Mouse (Mus musculus) urinary bladder, adult 18-20 months (tissue): ENCODE measurements around the gene Pla2g2c.

Experiments
- DNase-seq, 2 experiments: peaks; one replicate each; pipeline ENCODE4 v3.0.0; 2022; ENCODE audit warnings: low spot score in 2 of 2, mixed read lengths in 2 of 2

Pla2g2c gene

GRCm38 (mm10) chr4:138709246-138709645 lies 15.3 kb upstream of the Pla2g2c start:
- no peak for DNase-seq

DNA sequence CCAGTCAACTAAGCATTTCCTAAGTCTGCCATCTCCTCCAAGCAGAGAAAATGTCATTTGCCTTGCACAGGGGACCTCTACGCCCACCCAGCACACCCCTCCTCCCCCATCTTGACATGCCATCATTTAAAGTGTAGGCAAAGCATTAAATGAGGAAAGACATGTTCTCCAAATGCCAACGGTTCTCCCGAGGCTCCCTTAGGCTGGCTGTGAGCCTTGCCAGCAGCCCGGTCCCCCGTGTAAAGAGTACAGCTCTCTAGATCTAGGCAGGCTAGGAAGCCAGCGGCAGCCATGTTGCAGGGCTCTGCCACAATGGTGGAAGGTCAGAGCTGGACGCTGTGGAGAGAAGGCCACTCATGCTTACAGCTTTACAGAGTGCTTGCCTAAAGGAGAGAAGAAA lies 14.6 kb upstream of the Pla2g2c start:
- no peak for DNase-seq

DNA sequence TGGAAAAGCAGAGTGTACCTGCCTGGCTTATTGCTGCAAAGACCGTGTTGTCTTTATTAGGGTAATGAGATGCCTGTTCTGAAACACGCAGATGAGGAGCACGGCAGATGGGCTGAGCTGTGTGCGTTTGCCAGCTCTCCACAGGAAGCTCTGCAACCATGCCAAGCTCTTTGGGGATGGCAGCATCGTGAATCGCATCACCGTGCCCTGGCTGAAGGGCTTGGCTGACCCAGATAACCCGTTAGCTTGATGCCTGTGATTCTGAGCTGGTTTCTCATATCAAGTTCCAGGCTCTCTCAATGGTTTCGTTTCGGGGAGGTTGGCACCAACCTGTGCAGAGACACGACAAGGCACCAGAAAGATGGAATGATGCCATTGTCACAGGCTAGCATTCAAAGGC lies 14.0 kb upstream of the Pla2g2c start:
- DNase-seq: no peak

GRCm38 (mm10) chr4:138711051-138711820 lies 13.4 kb upstream of the Pla2g2c start:
- DNase-seq: no peak

GRCm38 (mm10) chr4:138712096-138712495 lies 12.5 kb upstream of the Pla2g2c start:
- DNase-seq: no peak

GRCm38 (mm10) chr4:138712621-138713020 lies 12.0 kb upstream of the Pla2g2c start:
- DNase-seq: no peak

- no peak for DNase-seq
Measured at GRCm38 (mm10) chr4:138714186-138714585, 10.4 kb upstream of the Pla2g2c start.

DNA sequence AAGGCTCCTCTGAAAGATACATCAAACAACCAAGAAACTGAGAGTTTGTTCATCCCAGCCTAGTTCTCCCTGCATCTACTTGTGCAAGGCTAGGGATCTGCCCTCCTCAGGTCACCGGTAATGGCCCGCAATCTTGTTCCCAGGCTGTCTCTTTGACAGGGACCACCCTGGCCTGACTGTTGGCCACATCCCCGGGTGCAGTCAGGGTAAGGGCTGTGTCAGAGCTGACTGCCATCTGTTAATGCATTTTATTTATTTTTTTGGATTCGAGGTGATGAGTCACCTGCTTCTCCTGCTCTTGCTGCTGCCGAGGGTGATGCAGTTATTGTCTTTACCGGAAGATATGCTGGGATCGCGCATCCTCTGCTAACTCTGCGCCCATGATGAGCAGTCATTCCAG lies 7.9 kb upstream of the Pla2g2c start:
- DNase-seq: no peak

- DNase-seq: no peak
Measured at GRCm38 (mm10) chr4:138718586-138719263, 5.9 kb upstream of the Pla2g2c start.

DNA sequence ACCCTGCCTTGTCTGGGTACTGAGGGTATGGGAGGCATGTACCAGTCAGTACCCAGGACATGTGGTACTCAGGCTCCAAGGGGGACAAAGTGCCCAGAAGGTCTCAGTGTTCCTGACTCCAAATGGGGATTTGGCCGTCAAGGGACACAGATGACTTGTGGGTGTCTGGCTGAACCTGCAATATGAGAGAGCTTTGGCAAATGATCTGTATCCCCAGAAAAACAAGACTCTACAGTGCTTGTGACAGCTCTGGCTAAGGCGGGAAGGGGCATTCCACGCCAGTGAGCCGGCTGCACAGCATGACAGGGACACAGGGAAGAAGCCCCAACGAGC lies 5.4 kb upstream of the Pla2g2c start:
- DNase-seq: no peak

DNA sequence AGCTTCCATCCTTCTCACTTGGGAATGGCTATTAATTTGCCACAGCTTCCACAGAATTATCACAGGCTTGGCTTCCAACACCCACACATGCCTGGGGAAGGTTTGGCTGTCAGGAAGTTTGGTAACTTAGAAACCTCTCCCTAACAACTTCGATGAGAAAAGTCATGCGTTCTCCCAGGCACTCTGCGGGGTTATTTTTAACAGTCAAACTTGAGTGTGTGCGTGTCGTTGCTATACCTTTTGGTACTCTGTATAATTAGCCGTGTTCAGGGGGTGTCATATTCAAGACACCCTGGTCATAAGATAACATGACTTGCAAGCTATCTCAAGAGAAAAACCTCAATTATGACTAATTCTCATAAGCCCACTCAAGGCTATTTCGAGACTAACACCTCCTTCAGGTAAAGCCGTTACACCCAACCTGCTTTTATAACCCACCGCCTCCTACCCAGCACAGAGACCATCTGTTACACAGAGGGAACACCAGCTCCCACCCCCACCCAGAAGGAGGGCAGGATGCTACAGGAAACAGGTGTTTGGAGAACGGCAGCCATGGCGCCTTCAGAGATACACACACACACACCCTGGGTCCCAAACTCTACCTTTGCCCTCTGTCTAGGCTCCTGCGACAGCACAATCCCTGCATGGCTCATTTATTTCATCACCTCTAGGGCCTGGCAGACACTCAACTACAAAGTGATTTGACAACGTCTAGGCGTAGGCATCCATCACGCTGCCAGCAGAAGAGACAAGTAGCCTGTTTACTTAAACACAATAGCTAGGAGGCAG lies 905 bp upstream of the Pla2g2c start:
- no peak for DNase-seq

- DNase-seq: peak in 1 of 2 experiments; percentile 34
Measured at GRCm38 (mm10) chr4:138725127-138725461, 502 bp downstream of the Pla2g2c start.

- DNase-seq: no peak
Measured at GRCm38 (mm10) chr4:138725751-138726150, 1.2 kb downstream of the Pla2g2c start.

- DNase-seq: peak in 1 of 2 experiments; percentile 28
Measured at GRCm38 (mm10) chr4:138729018-138729703, 4.6 kb downstream of the Pla2g2c start.

DNA sequence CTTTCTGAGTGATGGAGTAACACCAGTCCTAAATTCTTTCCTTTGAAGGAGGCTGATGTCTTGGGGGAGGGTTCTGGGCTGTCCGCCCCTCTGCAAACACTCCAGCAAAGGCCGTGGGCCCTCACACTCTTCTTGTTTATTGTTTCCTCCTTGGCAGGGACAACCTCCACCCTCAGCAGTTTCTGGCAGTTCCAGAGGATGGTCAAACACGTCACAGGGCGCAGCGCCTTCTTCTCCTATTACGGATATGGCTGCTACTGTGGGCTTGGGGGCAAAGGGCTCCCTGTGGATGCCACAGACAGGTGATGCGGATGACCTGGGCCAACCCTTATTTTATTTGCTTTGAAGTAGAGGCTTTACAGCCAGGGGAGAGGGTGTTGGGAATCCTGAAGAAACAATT lies 9.5 kb downstream of the Pla2g2c start:
- no peak for DNase-seq

- DNase-seq: no peak
Measured at GRCm38 (mm10) chr4:138734863-138735262, 10.3 kb downstream of the Pla2g2c start.

GRCm38 (mm10) chr4:138737031-138737430 lies 12.4 kb downstream of the Pla2g2c start, which contains the start of gene Ubxn10:
TSS of gene Ubxn10 (minus strand) at chr4:138737167.
- DNase-seq: peak; percentile 55 to 61

- DNase-seq: no peak
Measured at GRCm38 (mm10) chr4:138739136-138739851, 14.7 kb downstream of the Pla2g2c start.

GRCm38 (mm10) chr4:138745884-138746283 lies 21.3 kb downstream of the Pla2g2c start:
- DNase-seq: no peak

- no peak for DNase-seq
Measured at GRCm38 (mm10) chr4:138746866-138747265, 22.3 kb downstream of the Pla2g2c start.

- DNase-seq: no peak
Measured at GRCm38 (mm10) chr4:138747851-138748250, 23.3 kb downstream of the Pla2g2c start.
